Mouse (Mus musculus) embryo, embryonic 11.5 days (tissue): ENCODE results near the gene Gm9833.
"Not testable (repeated sequence)": the region's sequence is repeated elsewhere in the genome, so short reads cannot be mapped to it uniquely, and the experiment has no call there.

Source experiments
- DNase-seq: peaks from one replicate; pipeline ENCODE4 v3.0.0-alpha.2; 2012; ENCODE audit warnings: low read depth, low spot score

Gm9833 gene

DNA sequence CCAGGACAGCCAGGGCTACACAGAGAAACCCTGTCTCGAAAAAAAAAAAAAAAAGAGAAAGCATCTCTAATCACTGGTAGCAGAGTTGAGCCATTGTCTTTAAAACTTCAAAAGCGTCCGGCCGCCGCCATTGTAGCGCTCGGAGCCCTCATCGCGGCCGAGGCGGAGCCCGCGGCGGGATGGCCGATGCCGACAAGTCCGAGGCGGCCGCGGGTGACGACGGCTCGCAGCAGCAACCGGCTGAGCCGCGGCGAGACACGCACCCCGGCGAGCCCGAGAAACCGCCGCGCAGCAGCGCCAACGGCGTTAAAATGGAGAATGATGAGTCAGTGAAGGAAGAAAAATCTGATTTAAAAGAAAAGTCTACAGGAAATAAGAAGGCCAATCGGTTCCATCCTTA is at the start of gene Gm9833:
Gene Gm9833, plus strand, starts transcription at position 117 of the 400 bp plus-strand sequence.
- DNase-seq, result not testable (repeated sequence)

DNA sequence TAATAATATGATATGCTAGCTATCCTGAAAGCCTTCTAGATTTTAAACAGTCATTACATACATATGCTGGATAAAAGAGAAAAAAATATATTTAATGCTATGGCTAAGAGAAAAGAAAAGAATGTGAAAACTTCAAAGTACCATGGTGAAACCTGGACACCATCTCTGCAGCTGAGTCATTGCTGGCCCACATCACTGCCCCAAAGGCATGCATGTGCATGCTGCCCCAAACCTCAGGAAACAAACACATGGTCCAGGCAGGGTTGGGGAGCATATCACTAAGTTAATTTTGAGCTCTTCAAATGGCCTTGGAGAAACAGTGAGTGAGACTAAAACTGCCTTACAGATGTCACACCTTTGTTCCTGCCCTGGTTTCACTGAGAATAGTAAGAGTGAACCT is 17.8 kb upstream of the Gm9833 start:
- DNase-seq, result no peak

DNA sequence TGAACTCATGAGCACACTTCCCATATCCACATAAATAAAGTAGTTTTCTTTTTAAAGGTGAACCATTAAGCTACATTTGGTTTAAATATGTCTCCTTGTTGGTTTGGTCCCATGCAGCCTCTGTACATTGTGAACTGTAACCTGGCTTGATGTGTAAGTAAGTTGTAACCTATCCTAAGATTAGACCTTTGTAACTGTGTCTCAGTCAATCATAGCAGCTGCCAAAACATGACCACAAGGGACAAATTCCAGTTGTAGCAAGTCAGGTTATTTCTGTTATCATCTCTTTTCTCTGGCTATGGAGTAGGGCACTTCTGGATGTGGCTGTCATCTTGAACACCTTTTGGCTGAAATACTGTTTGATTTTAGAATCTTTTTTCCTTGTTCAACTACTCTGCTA is 12.1 kb upstream of the Gm9833 start:
- no peak for DNase-seq

DNA sequence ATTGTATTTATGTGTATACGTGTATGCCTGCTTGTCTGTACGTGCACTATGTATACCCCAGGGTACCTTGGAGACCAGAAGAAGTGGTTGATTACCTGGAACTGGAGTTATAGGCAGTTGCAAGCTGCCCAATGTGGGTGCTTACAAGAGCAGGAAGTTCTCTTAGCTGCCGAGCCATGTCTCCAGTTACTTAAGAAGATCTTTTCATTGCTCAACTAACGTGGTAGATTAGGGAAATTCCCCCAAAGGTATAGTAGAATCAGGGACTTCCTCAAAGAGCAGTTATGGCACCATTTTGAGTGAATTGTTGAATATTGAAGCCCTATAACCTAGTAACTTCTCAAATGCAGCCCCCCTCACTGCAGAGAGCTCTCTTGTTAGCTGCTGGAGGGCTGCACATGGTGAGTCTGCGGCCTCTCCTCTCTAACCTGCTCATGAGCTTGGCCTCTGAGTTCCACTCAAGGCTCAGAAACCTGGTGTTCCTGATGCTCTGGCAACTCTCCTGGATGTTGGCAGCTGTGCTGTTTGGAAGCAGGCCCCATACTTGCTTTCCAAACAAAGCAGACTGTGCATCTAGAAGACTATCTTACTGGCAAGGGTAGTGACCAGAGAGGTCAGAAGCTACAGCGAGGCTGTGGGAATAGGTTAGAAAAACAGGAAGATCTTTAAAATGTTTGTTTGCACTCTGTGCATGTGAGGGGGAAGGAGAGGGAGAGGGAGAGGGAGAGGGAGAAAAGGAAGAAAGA is 10.6 kb upstream of the Gm9833 start:
- no peak for DNase-seq

DNA sequence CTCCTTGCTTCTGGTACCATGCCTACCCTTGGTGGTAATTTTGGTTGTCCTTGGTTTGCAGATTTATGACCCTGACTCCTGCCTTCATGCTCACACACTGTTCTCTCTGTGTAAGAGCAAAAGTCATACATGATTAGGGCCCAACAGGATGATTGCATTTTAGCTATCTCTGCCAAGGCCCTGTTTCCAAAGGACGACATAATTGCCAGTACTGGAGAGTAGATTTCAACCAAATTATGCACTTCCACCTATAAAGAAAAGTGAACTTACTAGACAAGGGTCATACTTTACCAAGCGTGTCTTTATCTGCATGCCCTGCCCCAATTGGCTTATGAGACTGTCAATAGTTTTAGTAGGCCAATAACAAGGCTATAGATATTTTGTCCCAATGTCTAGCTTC is 9.8 kb upstream of the Gm9833 start:
- no peak for DNase-seq

DNA sequence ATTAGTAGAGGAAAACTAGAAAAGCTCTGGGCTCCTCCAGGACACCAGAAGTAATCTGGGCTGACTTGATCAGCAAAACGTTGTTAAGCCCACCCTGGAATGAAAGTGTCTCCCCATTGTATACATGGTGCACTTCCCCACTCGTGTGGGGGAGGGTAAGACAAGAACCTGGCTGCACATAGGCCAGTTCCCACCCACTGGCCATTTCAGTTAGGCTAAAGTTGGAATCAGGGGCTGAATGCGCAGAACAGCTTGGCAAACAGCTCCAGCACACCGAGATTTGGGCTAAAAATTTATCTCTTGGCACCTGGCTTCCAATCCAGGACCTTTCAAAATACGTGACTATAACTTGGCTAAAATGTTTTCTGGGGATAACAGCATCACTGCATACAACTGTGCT is 6.6 kb upstream of the Gm9833 start:
- no peak for DNase-seq

DNA sequence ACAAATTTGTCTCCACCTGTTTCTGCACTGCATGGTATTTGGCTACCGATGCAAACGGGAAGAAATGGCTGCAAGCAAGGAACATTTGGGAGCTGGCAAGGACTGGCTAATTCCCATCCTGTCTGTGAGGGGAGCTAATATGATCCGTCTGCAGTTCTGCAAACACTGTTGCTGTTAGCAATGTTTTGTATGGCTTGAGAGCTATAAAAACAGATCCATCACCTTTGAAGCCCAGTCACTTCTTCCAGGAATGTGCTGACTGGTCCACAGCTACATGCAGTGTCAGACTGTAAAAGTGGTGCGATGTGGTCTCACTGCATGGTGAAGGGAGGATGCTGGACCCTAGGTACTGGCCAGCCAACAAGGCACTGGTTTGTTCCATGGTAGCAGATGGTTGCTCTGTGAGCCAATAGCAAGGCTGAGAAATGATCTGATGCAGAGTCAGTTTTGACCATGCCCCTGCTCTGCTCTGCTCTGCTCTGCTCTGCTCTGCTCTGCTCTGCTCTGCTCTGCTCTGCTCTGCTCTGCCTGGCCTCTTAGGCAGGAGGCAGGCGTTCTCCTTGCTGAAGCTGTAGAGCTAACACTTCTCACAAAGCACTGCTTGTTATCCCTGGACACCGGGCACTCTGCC is 5.9 kb upstream of the Gm9833 start:
- DNase-seq, result no peak

DNA sequence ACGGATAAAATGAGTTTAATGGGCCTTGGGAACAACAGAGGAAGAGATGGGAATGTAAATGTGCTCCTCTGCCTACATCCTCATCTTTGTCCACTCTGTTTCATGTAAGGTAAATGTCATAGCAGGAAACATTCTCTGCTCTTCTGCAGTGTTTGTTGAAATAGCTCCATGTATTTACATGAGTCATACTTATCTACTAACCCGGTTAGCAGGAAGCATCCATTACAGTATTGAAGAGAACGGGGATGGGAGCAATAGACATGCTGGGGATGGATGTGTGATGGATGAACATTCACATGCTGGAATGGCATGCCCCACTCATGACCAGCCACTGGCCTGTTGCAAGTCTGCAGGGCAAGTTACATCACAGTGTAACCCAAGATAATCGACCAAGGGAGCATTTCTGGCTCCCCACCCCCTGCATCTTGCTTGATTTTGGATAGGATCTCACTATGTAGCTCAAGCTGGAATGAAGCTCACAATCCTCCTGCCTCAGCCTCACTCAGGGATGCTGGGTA is 5.3 kb upstream of the Gm9833 start:
- DNase-seq, result no peak

DNA sequence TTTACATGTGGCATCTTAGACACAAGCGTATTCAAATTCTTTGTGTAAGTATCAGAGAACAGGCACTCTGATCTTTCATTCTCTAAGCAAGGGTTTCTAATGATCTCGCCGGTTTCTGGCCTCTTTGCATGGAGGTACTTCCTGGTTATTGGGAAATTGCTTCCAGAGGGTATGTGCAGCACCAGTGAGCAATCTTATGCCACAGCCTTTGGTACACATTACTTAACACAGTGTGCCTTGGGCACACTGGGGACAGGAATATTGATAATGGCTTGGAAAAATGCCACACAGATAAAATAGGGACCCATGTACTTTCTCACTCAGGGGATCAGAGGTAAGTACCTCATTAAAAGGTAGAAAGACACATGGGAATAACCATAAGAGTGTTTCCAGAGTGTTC is 3.8 kb upstream of the Gm9833 start:
- no peak for DNase-seq

DNA sequence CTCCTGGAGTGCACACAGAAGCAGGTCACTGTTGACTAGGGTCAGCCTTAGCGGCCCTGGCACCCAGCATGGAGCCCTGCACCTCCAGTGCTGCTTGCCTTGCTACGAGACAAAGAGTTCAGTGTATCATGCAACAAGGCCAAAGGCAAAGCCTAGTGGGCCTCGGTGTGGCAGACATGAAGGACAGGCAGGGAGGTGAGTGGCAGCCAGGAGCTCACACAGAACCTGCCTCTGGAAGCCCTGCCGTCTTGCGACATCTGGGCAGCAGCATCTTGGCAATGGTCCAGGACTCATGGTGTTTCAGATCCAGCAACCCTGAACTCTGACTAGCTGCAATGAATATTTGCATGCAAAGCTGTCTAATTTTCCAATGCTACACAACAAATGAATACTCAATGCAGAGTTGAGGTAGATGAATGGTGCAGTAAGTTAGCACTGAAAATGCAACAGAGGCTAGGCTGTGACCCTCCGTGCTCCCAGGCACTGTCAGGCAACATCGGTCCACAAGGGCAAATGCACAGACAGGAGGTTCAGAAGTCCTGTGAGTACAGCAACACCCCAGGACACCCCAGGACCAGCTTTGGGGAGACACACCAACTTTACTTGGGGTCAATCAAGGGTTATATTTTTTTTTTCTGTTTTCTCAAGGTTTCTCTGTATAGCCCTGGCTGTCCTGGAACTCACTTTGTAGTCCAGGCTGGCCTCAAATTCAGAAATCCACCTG is 2.4 kb upstream of the Gm9833 start:
- DNase-seq, result no peak

DNA sequence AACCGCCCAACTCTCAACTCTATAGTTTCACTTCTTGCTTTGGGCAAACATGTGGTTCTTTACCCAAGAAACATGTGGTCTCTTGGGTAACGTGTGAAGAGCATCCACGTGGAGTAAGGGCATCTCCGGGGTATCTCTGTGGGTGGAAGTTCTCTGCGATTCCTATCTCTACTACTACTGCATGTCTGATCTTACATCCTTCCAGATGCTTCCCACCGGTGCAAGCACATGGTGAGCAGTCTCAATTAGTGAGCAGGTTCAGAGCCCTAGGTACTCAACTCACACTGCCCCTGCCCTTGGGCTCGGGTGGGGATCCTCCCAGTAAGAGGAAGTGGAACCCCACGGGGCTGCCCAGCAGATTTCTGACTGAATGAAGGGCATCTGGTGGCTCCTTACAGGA is 399 bp upstream of the Gm9833 start:
- DNase-seq, result no peak

DNA sequence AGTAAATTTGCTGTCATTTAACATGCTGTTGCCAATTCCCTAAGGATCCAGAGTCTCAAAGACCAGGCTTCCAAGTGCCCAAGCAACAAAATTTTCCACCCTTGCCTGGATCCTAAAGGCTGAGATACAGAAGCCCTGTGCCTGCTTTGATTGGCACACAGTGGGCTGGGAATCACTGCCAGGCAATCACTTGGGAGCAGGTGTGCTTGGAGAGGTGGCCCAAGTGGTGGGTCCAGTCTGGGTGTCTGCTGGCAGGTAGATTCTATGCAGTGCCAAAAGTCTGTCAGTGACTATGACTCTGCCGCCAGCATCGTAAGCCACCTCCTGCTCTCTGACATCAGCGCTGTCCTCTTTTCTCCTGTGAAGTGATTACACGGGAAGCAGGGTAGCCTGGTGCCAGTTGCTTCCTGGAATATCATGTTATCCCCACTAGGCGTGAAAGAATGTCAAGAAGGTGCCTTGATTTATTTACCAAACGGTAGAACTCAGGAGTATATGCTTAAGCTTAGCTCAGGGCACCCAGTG is 3.8 kb downstream of the Gm9833 start:
- no peak for DNase-seq

DNA sequence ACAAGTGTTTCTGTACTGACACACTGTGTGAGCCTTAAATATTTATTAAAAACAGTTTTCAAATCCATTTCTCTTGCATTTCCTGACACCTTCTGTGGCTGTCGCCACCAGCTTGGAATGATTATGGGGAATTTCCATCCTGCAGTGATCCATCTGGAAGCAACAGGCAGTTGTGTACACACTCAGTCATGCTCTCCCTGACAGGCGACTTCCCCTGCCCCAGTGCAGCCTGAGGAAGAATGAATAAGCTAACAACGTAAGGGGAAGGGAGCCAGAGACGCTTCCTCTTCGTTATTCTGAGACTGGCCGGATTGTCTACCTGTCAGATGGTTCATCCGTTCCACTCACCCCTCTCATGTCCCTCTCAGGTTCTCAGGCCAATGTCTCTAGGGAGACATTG is 4.6 kb downstream of the Gm9833 start:
- DNase-seq, result peak; percentile 16

DNA sequence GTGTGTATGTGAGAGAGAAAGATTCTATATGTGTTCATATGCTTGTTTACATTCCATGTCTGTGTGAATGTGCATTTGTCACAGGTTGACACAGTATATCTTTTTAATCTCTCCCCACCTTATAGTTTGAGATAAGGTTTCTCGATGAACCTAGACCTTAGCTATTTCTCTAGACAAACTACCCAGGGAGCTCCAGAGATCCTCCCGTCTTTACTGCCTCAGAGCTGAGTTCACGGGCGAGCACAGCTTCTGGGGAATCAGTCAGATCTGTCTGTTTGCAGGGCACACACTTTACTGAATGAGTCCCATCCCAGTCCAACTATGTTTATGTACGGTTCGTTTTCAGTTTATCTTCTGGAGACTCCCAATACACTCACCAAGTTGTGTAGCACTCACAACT is 5.0 kb downstream of the Gm9833 start:
- DNase-seq, result no peak

DNA sequence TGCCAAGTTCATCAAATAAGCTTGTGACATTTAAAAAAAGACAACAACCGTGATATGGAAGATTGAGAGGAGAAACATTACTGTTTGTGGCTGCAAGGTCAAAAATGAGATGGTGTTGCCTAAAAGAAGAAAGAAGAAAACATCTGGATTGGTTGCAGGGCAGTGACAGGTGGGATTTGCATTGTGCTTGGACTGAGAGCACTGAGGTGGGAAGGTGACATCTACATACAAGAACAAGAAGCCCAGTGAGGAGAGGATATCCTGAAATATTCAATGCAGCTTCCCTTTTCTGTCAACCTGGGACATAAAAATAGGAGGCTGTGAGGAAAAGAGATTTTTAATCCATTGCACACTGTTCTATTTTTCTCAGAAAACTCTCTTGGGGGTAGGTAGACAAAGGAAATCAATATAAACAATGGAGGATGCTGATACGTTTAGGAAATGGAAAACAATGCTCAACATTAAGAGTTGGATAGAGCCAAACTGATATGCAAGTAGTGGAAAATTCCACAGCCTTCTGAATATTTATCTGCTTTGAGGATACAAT is 7.2 kb downstream of the Gm9833 start:
- no peak for DNase-seq

DNA sequence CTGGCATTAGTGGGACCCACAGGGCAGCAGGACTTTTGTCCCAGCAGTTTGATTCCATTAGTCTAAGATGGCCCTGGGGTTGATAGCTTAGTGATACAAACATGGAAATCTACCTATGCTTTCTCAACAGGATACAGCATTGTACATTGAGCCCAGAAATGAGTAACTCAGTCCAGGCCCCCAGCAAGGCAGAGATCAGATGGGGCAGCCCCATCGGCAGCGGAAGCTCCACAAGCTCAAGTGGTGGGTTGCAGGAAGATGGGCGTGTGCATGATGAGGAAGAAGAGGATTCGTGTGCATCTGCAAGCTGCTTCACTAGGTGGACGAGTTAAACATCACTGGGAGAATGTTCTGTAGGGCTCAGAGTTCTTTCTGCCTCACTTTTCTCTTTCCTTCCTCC is 11.8 kb downstream of the Gm9833 start:
- DNase-seq, result no peak

DNA sequence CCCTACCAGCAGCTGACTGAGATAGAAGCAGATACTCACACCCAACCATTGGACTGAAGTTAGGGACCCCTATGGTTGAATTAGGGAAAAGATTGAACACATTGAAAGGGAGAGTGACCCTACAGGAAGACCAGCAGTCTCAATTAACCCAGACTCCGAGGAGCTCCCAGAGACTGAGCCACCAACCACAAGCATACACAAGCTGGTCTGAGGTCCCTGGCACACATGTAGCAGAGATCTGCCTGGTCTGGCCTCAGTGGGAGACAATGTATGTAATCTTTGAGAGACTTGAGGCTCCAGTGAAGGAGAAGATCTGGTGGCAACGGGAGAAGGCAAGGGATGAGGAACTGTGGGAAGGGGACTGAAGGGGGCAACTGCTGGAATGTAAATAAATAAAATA is 23.7 kb downstream of the Gm9833 start:
- DNase-seq, result no peak

DNA sequence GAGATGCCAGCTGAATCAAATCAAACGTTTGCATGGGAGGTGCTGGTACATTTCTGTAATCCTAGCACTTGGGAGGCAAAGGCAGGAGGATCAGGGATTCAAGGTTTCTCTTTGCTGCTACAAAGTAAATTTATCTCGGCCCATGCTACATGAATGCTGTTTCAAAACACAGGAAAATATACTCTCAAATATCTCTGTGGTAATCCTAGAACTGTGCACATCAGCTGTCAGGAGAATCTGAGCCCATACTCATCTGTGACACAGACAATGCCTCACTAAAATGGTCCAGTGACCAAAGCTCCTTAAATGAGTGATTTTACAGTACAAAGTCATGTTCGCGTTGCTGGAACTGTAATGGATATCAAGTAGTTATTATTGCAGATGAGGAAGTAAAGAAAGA is 24.3 kb downstream of the Gm9833 start:
- no peak for DNase-seq

DNA sequence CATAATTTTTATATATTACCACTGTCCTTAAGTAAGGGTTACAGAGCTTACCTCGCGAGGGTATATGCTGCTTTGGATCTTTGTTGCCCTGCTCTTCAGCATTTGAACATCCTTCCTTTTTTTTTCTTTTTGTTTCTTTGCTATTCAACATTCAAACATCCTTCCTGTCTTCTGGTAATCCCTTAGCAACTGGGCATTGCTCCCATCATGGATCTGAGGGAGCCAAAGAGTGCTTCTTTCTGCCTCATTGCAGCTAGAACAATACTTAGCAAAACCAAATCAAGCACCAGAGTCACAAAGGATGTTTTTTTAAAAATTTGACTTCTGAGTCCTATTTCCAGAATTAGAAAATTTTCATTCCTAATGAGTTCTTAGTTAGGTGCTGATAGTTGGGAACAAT is 24.8 kb downstream of the Gm9833 start:
- DNase-seq, result no peak

DNA sequence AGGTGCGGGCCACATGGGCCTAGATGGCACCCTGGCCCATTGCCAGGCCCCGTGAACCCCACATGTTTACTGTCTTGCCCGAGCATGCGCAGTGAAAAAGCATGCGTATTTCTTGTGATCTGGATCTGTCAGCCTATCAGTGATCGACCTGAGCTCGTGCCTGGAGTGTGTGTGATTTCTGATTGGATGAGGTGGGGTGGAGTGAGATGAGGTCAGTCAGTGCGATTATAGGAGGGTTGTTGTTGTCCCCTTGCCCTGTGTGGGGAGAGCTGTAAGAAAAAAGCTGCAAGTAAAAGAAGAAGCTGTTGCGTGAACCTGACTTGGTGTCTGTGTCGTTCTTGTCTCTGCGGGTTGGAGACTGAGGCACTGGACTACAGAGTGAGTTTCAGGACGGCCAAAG is 28.6 kb downstream of the Gm9833 start:
- no peak for DNase-seq

DNA sequence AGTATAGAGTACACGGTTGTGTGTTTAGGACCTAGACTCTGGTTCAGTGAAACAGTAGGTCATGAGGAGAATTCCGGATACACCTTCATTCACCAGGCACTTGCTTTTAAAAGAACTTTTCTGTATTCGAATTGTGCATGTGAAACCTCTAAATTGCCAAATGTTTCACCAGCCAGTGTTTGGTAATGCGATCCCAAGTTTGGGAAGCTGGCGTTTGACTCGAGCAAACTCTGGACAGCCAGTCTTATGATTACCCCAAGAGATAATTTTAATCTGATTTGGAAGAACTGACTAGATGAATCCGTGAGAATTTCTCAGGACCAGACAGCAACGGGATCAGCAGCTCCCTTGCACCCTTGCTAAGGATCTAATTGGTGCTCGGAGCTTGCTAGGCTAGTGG is 33.3 kb downstream of the Gm9833 start:
- no peak for DNase-seq
